Mouse (Mus musculus) small intestine, adult 2 months (tissue): ENCODE measurements around the gene Zc3h14.

Experiments
- CTCF ChIP-seq: fragments of 200-500 bp; IDR thresholded peaks from 2 replicates; pipeline ENCODE4 v1.5.1; 2012; ENCODE audit warnings: low read depth, mild to moderate bottlenecking, control low read depth, inconsistent platforms, low read length, moderate library complexity, mixed read lengths; ENCODE audit not compliant: insufficient replicate concordance, insufficient read length; ENCODE audit errors: extremely low read depth
- POLR2A ChIP-seq: fragments of 200-500 bp; IDR thresholded peaks from 2 replicates; pipeline ENCODE4 v1.6.1; 2012; ENCODE audit warnings: low read depth, mild to moderate bottlenecking, control low read depth, inconsistent platforms, low read length, moderate library complexity

GRCm38 (mm10) chr12:98784251-98784650, 37.5 kb downstream of the Zc3h14 start:
- TF ChIP-seq POLR2A (no peak), CTCF (no peak)
